Mouse (Mus musculus) heart, embryonic 14.5 days (tissue): Measurements from ENCODE around the gene Tmem44. TPM values are rescaled to one million over a fixed set of nuclear protein-coding genes. Genes with fewer than 3 reads are reported as not detected.

Experiments
- ATAC-seq: fragments of 200-750 bp; cut with Nextera tagmentation; 2 replicates; pipeline ENCODE4 v1.8.0; 2017; ENCODE audit warnings: low read depth, moderate TSS enrichment; ENCODE audit not compliant: insufficient number of reproducible peaks, insufficient read depth, low FRiP score
- H3K27ac ChIP-seq, 2 experiments: fragments of 200-500 bp in 1 of 2; fragments of 300-500 bp in 1 of 2; sonication (generic) in 1 of 2; replicated peaks in 1 of 2; 2 replicates each; pipeline ENCODE4 v1.5.1; 2012 to 2014; ENCODE audit warnings: low read depth in 2 of 2, low read length in 2 of 2, control low read depth in 1 of 2, mild to moderate bottlenecking in 1 of 2, mixed read lengths in 1 of 2; ENCODE audit not compliant: control insufficient read depth in 1 of 2, insufficient read depth in 1 of 2
- H3K27me3 ChIP-seq: fragments of 300-500 bp; sonication (generic); 2 replicates; pipeline ENCODE4 v1.6.1; 2014; ENCODE audit warnings: mild to moderate bottlenecking, low read length, control low read depth; ENCODE audit not compliant: control insufficient read depth, insufficient read depth
- H3K36me3 ChIP-seq: fragments of 300-500 bp; sonication (generic); 2 replicates; pipeline ENCODE4 v1.6.1; 2014; ENCODE audit warnings: mild to moderate bottlenecking, control low read depth, low read length, mixed read lengths; ENCODE audit not compliant: control insufficient read depth, insufficient read depth
- H3K4me1 ChIP-seq, 2 experiments: fragments of 200-500 bp in 1 of 2; fragments of 300-500 bp in 1 of 2; sonication (generic) in 1 of 2; 2 replicates each; pipeline ENCODE4 v1.6.1; 2012 to 2014; ENCODE audit warnings: low read length in 2 of 2, control low read depth in 1 of 2, mixed read lengths in 1 of 2; ENCODE audit not compliant: control insufficient read depth in 2 of 2, insufficient read depth in 2 of 2
- H3K4me2 ChIP-seq: fragments of 300-500 bp; sonication (generic); 2 replicates; pipeline ENCODE4 v1.6.1; 2014; ENCODE audit warnings: mild to moderate bottlenecking, low read length
- H3K4me3 ChIP-seq, 2 experiments: fragments of 200-500 bp in 1 of 2; fragments of 300-500 bp in 1 of 2; sonication (generic) in 1 of 2; 2 replicates each; pipeline ENCODE4 v1.5.1; 2012 to 2014; ENCODE audit warnings: low read length in 2 of 2, mild to moderate bottlenecking in 2 of 2, control low read depth in 1 of 2, low read depth in 1 of 2, moderate library complexity in 1 of 2; ENCODE audit not compliant: control insufficient read depth in 1 of 2, insufficient read depth in 1 of 2
- H3K9ac ChIP-seq: fragments of 300-500 bp; sonication (generic); 2 replicates; pipeline ENCODE4 v1.6.1; 2014; ENCODE audit warnings: mild to moderate bottlenecking, low read length
- H3K9me3 ChIP-seq: fragments of 300-500 bp; sonication (generic); 2 replicates; pipeline ENCODE4 v1.6.1; 2016; ENCODE audit warnings: low read length, control low read depth; ENCODE audit not compliant: control insufficient read depth
- WGBS: fragments of 180-500 bp; shearing (Covaris S2); extraction: QIAGEN DNeasy Blood & Tissue Kit; methylation state at CpG from one replicate; pipeline ENCODE4 v1.1.7; 2014; 5-methylcytosine and 5-hydroxymethylcytosine counted together
- polyA plus RNA-seq: library from polyadenylated mRNA; unstranded; fragments of >200 nt; fragmentation: Nextera tagmentation; extraction: Ambion mirVana; gene quantifications from 2 replicates; pipeline ENCODE4 v1.2.1, GENCODE M21; 2014

Gene Tmem44
- polyA plus RNA-seq, 1 experiment from 2014 or later, result 24.2 TPM

DNA sequence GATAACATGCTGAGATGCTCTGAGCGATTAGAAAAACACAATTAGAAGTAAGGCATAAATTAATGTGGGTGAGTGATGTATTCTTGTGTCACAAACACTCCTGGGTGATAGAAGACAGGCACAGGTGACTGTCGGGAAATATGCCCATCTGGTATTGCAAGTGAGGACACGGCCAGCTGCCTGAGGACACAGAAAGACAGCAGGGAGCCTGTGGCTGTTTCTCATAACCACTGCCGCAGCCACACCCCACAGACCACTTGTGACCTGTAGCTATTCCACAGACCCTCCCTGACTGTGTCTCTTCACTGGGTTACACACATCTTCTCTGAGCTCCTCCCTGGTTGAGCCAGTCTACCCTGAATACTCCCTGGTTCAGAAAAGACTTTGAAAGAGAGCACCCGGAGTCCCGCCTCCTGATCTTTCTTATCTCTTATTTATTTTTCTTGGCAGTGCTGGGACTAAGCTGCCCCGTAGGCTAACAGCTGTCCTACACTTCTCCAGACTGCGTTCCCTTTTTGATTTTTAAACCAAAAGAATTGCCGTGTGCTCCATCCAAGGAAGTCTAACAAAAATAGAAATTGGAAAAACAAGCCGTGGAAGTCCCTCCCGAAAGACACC, 32.9 kb downstream of the Tmem44 start:
- H3K4me3 ChIP-seq, result no peak overlapping the region
- 19% methylated on average over 11 of the region's 11 CpGs for WGBS
- H3K27ac ChIP-seq, result 0 out of 4 replicates have a peak overlapping the region, but pooled peaks of 1 of the 2 experiments have one; percentile 42
- ATAC-seq, result no peak; the same call in 1 of the 2 replicates
- H3K9ac ChIP-seq, result 0 out of 2 replicates have a peak overlapping the region, but pooled peaks have one; percentile 13
- peak overlapping the region; percentile 36 for H3K4me2 ChIP-seq
- peaks cover 3% of the 10 kb centered on the region for H3K9me3 ChIP-seq
- peaks cover 32% of the 10 kb centered on the region for H3K36me3 ChIP-seq
- peaks cover 20 to 29% of the 10 kb centered on the region in 2 experiments for H3K4me1 ChIP-seq
- no peaks in the 10 kb centered on the region for H3K27me3 ChIP-seq

GRCm38 (mm10) chr16:30516993-30517392, 33.6 kb downstream of the Tmem44 start:
- no peak overlapping the region for H3K27ac ChIP-seq
- H3K36me3 ChIP-seq, result peaks cover 27% of the 10 kb centered on the region
- H3K4me3 ChIP-seq, result no peak overlapping the region
- 93% methylated on average over 9 of the region's 9 CpGs for WGBS
- peaks cover 3% of the 10 kb centered on the region for H3K9me3 ChIP-seq
- H3K4me2 ChIP-seq, result no peak overlapping the region
- peaks cover 27 to 37% of the 10 kb centered on the region in 2 experiments for H3K4me1 ChIP-seq
- H3K9ac ChIP-seq, result no peak overlapping the region
- H3K27me3 ChIP-seq, result no peaks in the 10 kb centered on the region
- ATAC-seq, result no peak

DNA sequence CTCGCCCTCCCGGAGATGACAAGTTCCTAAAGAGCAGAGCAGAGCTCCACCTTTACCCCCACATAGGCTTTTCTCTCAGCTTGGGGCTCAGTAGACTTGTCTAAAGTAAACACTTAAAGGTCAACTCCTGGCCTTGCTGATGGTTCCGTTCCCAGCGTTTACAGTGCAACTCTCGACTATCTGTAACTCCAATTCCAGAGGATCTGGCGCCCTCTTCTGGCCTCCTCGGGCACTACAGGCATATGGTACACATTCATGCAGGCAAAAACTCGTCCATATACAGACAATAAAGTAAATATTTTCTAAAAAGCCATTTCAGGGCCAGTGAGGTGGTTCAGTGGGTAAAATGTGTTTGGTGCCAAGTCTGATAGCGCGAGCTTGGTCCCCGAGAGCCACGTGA, 35.2 kb downstream of the Tmem44 start:
- no peak overlapping the region for H3K4me2 ChIP-seq
- WGBS, result 72% methylated on average over 12 of the region's 12 CpGs
- H3K4me3 ChIP-seq, result no peak overlapping the region
- H3K9me3 ChIP-seq, result peaks cover 3% of the 10 kb centered on the region
- H3K27me3 ChIP-seq, result no peaks in the 10 kb centered on the region
- no peak overlapping the region for H3K27ac ChIP-seq
- peaks cover 18% of the 10 kb centered on the region; the same call in 1 of the 2 replicates for H3K36me3 ChIP-seq
- peaks cover 30 to 46% of the 10 kb centered on the region in 2 experiments for H3K4me1 ChIP-seq
- no peak overlapping the region for H3K9ac ChIP-seq
- no peak for ATAC-seq

DNA sequence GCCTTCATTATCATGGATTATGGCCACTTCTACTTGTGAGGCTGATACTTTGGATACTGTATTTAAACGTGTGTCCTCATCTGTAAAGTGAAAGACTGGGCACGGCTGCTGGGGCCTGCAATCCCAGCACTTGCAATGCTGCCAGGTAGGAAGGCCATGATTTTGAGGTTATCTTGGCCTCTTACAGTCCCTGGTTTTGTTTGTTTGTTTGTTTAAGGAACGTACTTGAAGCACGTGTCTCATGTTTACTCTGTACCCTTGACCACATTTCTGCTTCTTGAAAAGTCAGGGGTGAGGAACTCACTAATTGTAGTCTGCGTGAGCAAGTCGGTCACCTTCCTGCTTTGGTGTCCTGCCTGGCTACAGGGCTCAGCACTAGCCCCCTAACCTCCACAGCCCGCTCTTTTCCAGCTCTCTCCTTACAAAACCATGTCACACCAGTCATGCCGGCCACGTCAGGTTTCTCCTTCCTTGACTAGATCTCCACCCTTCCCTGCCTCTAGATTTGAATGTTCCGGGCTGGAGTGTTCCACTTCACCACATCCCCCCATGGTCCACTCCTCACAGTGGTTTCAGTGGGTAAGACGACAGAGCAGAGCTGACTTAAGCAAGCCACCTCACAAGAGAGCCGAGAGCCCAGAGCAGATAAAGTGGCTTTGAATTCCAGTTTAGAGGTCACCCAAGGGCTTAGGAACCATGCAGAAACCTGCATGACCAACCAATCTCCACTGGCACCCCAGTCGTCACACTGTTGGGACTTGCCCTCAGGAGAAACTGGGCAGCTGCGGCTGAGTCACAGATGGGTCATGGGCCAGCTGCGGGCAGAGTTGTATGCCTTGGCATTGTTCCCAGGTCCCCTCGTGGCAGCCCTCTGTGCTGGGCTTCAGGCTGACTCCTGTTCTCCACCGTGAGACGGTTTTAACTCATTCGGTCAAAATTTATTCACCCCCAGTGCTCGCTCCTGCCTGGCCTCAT, 37.3 kb downstream of the Tmem44 start:
- peak overlapping the region; percentile 57 to 77 for H3K27ac ChIP-seq
- peak; percentile 23; the same call in 1 of the 2 replicates for ATAC-seq
- peaks cover 34 to 46% of the 10 kb centered on the region in 2 experiments for H3K4me1 ChIP-seq
- H3K9me3 ChIP-seq, result peaks cover 3% of the 10 kb centered on the region
- peaks cover 18% of the 10 kb centered on the region; the same call in 1 of the 2 replicates for H3K36me3 ChIP-seq
- H3K27me3 ChIP-seq, result peaks cover 7% of the 10 kb centered on the region
- peak overlapping the region; percentile 22; the same call in 1 of the 2 replicates for H3K4me2 ChIP-seq
- peak overlapping the region; percentile 32 for H3K9ac ChIP-seq
- WGBS, result 40% methylated on average over 20 of the region's 20 CpGs
- H3K4me3 ChIP-seq, result no peak overlapping the region

- H3K9me3 ChIP-seq, result peaks cover 3% of the 10 kb centered on the region
- no peak for ATAC-seq
- peak overlapping the region; percentile 32 for H3K9ac ChIP-seq
- H3K4me3 ChIP-seq, result no peak overlapping the region
- 31% methylated on average over 8 of the region's 8 CpGs for WGBS
- H3K4me1 ChIP-seq, result peaks cover 28 to 38% of the 10 kb centered on the region in 2 experiments
- peaks cover 18% of the 10 kb centered on the region; the same call in 1 of the 2 replicates for H3K36me3 ChIP-seq
- peak overlapping the region; percentile 22 for H3K4me2 ChIP-seq
- peaks cover 7% of the 10 kb centered on the region for H3K27me3 ChIP-seq
- peak overlapping the region; percentile 57 to 77 for H3K27ac ChIP-seq
Measured at GRCm38 (mm10) chr16:30512375-30513049, 38.1 kb downstream of the Tmem44 start.

GRCm38 (mm10) chr16:30511563-30512340, 38.9 kb downstream of the Tmem44 start:
- Histone ChIP-seq H3K27ac (peak overlapping the region; percentile 94 to 97), H3K4me3 (peak overlapping the region in 1 of 2 experiments; percentile 67; a peak in 3 of 4 replicates), H3K36me3 (peaks cover 12% of the 10 kb centered on the region; the same call in 1 of the 2 replicates), H3K4me1 (peaks cover 32 to 45% of the 10 kb centered on the region in 2 experiments), H3K4me2 (peak overlapping the region; percentile 88), H3K27me3 (peaks cover 7% of the 10 kb centered on the region), H3K9me3 (peaks cover 3% of the 10 kb centered on the region), H3K9ac (peak overlapping the region; percentile 89)
- ATAC-seq, result no peak
- 83% methylated on average over 13 of the region's 13 CpGs for WGBS
